10 mouse cellular contexts compared by ENCODE assay signal in genomic region chr19:11769257-11769920, GRCm38 (mm10). TPM values are rescaled to one million over a fixed set of nuclear protein-coding genes. Genes with fewer than 3 reads are reported as not detected.
DNase-seq lines count a peak whose midpoint lies in the region; ATAC-seq and TF ChIP-seq lines count a peak whose summit lies in the region.
"Had no signal": no experiment of that assay in that cellular context is flagged by ENCODE, and none has a peak within 500 bp of the region (broad histone marks: within the 10 kb centered on the region; RNA-seq: fewer than 3 reads in every experiment).

No protein-coding gene starts in this region.

- H3K4me3 ChIP-seq in heart, adult 2 months: peak overlapping the region; percentile 78
- no peak overlapping the region for H3K4me3 ChIP-seq in neural tube, embryonic 11.5 days (ENCODE audit: low read depth, low read length)
- H3K4me3 ChIP-seq in liver, embryonic 16.5 days (ENCODE audit: low read depth, low read length): peak overlapping the region; percentile 76

- intact Hi-C loops in heart, adult 2 months (cut with DNase I): loop anchor here (5.0 kb wide), 1 partner anchor 157 kb away; no protein-coding TSS in a partner anchor

- TF ChIP-seq CTCF in heart, adult 2 months (IDR thresholded peaks at IDR 0.05): no peak

- DNase-seq in heart, adult 2 months: no peak
- no peak for DNase-seq in heart, postnatal 4 days
- no peak for DNase-seq in neural tube, embryonic 11.5 days (ENCODE audit: low spot score)
- no peak for DNase-seq in neural tube, embryonic 10.5 days (ENCODE audit: extremely low spot score, low spot score)
- DNase-seq in natural killer cell, adult 2 months (ENCODE audit: low spot score in 2 of 2): no peak
- no peak for DNase-seq in layer of hippocampus, postnatal 10 days (ENCODE audit: low spot score in 2 of 2)
- no peak for DNase-seq in thymus, postnatal 25 days

- H3K27ac ChIP-seq in heart, adult 2 months: peak overlapping the region; percentile 51; the same call in 1 of the 2 replicates
- H3K27ac ChIP-seq in neural tube, embryonic 11.5 days (ENCODE audit: low read depth, low read length): no peak overlapping the region
- no peak overlapping the region for H3K27ac ChIP-seq in liver, embryonic 16.5 days (ENCODE audit: low read length)

- H3K9me3 ChIP-seq in neural tube, embryonic 11.5 days (ENCODE audit: control insufficient read depth, low read length): no peaks in the 10 kb centered on the region
- no peaks in the 10 kb centered on the region for H3K9me3 ChIP-seq in liver, embryonic 16.5 days (replicated peaks; ENCODE audit: control insufficient read depth, low read length)

- no peaks in the 10 kb centered on the region for H3K27me3 ChIP-seq in heart, adult 2 months (ENCODE audit: control insufficient read depth, insufficient read depth, low read length)
- H3K27me3 ChIP-seq in neural tube, embryonic 11.5 days (ENCODE audit: control insufficient read depth, insufficient read depth, low read length): no peaks in the 10 kb centered on the region
- H3K27me3 ChIP-seq in liver, embryonic 16.5 days (ENCODE audit: control insufficient read depth, insufficient read depth, low read depth, low read length): no peaks in the 10 kb centered on the region

- ATAC-seq in neural tube, embryonic 11.5 days (ENCODE audit: insufficient read depth, low FRiP score, low TSS enrichment): peak; percentile 39; the same call in 1 of the 2 replicates
- ATAC-seq in liver, embryonic 16.5 days (ENCODE audit: low read depth): no peak

- no peak for TF ChIP-seq POLR2A in heart, adult 2 months (IDR thresholded peaks at IDR 0.05; ENCODE audit: insufficient read depth, low read depth, low read length)

- peaks cover 1% of the 10 kb centered on the region; the same call in 1 of the 2 replicates for H3K4me1 ChIP-seq in heart, adult 2 months (ENCODE audit: control insufficient read depth, insufficient read depth, low read length)
- H3K4me1 ChIP-seq in neural tube, embryonic 11.5 days (ENCODE audit: control insufficient read depth, insufficient read depth, low read length): no peaks in the 10 kb centered on the region
- H3K4me1 ChIP-seq in liver, embryonic 16.5 days (ENCODE audit: control insufficient read depth, low read depth, low read length): peaks cover 5% of the 10 kb centered on the region

- no peak overlapping the region for H3K9ac ChIP-seq in heart, adult 2 months (ENCODE audit: low read depth, low read length)
- no peak overlapping the region for H3K9ac ChIP-seq in neural tube, embryonic 11.5 days (ENCODE audit: low read length)
- H3K9ac ChIP-seq in liver, embryonic 16.5 days (ENCODE audit: low read depth, low read length): no peak overlapping the region

- 90% methylated on average over 5 of the region's 5 CpGs for WGBS in heart, adult 2 months
- 85% methylated on average over 5 of the region's 5 CpGs for WGBS in neural tube, embryonic 11.5 days
- WGBS in liver, embryonic 16.5 days (ENCODE audit: insufficient replicate concordance): 74% methylated on average over 5 of the region's 5 CpGs

- no peak overlapping the region for H3K4me2 ChIP-seq in neural tube, embryonic 11.5 days (ENCODE audit: low read depth)
- peak overlapping the region; percentile 69 for H3K4me2 ChIP-seq in liver, embryonic 16.5 days (ENCODE audit: low read depth, low read length)

- no peak for TF ChIP-seq EP300 in heart, adult 2 months (IDR thresholded peaks at IDR 0.05; ENCODE audit: insufficient read depth, low read depth, low read length)

- no peaks in the 10 kb centered on the region for H3K79me2 ChIP-seq in heart, adult 2 months (replicated peaks; ENCODE audit: control insufficient read depth, insufficient read depth, low read length)

- no peaks in the 10 kb centered on the region for H3K36me3 ChIP-seq in heart, adult 2 months (ENCODE audit: control insufficient read depth, insufficient read depth, low read length)
- H3K36me3 ChIP-seq in neural tube, embryonic 11.5 days (ENCODE audit: control insufficient read depth, insufficient read depth, low read length): no peaks in the 10 kb centered on the region
- peaks cover 6% of the 10 kb centered on the region; the same call in 1 of the 2 replicates for H3K36me3 ChIP-seq in liver, embryonic 16.5 days (ENCODE audit: control insufficient read depth, insufficient read depth)

RNA-seq across cellular contexts. Expression of gene Mrpl16, which starts 0.8 kb away (rescaled TPM):
- 100 to 1,000 TPM in 1 of 2 experiments, 10 to 100 TPM in 1; 99.5 to 109 TPM for total RNA-seq in heart, adult 2 months (2021)
- 41.8 and 58.7 TPM in 2 replicates for polyA plus RNA-seq in heart, adult 2 months (2012; rRNA removed)
- total RNA-seq in heart, postnatal 4 days (2021): 10 to 100 TPM; 88.3 to 89.9 TPM
- polyA plus RNA-seq in neural tube, embryonic 11.5 days (2014; fragmentation: Nextera tagmentation; extraction: Ambion mirVana): 48.6 and 52.3 TPM in 2 replicates
- polyA plus RNA-seq in liver, embryonic 16.5 days (2015; fragmentation: Nextera tagmentation; extraction: Ambion mirVana): 27.5 and 31.1 TPM in 2 replicates
- total RNA-seq in layer of hippocampus, postnatal 10 days (2021): 10 to 100 TPM; 45.4 to 46.7 TPM

RNA-seq across cellular contexts. Expression of gene Gif, which starts 22.0 kb away (rescaled TPM):
- not detected for total RNA-seq in heart, adult 2 months (2021)
- polyA plus RNA-seq in heart, adult 2 months (2012; rRNA removed): not detected in 2 replicates
- total RNA-seq in heart, postnatal 4 days (2021): not detected
- not detected in 2 replicates for polyA plus RNA-seq in neural tube, embryonic 11.5 days (2014; fragmentation: Nextera tagmentation; extraction: Ambion mirVana)
- polyA plus RNA-seq in liver, embryonic 16.5 days (2015; fragmentation: Nextera tagmentation; extraction: Ambion mirVana): not detected in 2 replicates
- not detected for total RNA-seq in layer of hippocampus, postnatal 10 days (2021)
- total RNA-seq: megakaryocyte progenitor cell, adult 5-6 weeks had no signal
- polyA plus RNA-seq: gonadal fat pad, adult 2 months had no signal

RNA-seq across cellular contexts. Expression of gene Stx3, which starts 49.8 kb away (rescaled TPM):
- total RNA-seq in heart, adult 2 months (2021): 1 to 10 TPM; 3.6 to 3.9 TPM
- 3.9 and 6.1 TPM in 2 replicates for polyA plus RNA-seq in heart, adult 2 months (2012; rRNA removed)
- 1 to 10 TPM; 5.4 to 6.1 TPM for total RNA-seq in heart, postnatal 4 days (2021)
- 6.0 and 6.4 TPM in 2 replicates for polyA plus RNA-seq in neural tube, embryonic 11.5 days (2014; fragmentation: Nextera tagmentation; extraction: Ambion mirVana)
- 1.8 and 2.3 TPM in 2 replicates for polyA plus RNA-seq in liver, embryonic 16.5 days (2015; fragmentation: Nextera tagmentation; extraction: Ambion mirVana)
- total RNA-seq in layer of hippocampus, postnatal 10 days (2021): 10 to 100 TPM; 19.1 to 23.2 TPM
